In the genomic region with DNA sequence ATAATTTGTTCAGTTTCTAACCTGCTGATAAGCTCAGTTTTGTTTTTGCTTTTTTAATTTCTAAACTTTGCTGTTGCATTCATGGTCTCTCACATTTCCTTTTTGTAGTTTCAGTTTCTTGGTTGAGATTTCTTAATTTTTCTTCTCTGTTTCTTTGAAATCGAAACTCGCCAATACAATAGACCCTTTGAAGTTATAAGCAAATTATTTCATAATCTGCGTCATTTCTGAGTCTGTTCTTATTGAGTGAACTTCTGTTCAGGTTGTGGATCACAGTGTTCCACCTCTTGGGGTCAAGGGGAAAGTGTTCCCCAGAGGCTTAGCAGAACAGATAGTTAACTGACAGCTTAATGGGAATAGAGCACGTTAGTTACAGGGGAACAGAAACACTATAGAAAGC, we compare ENCODE assay signal across 21 mouse cellular contexts. TPM values are rescaled to one million over a fixed set of nuclear protein-coding genes. Genes with fewer than 3 reads are reported as not detected.
DNase-seq lines count a peak whose midpoint lies in the region; ATAC-seq and TF ChIP-seq lines count a peak whose summit lies in the region.
"Had no signal": no experiment of that assay in that cellular context is flagged by ENCODE, and none has a peak within 500 bp of the region (broad histone marks: within the 10 kb centered on the region; RNA-seq: fewer than 3 reads in every experiment).

No protein-coding gene starts in this region.

- no peaks in the 10 kb centered on the region for H3K36me3 ChIP-seq in hindbrain, postnatal 0 days (ENCODE audit: insufficient read depth, low read length)
- H3K36me3 ChIP-seq: embryonic facial prominence, embryonic 10.5 days; heart, embryonic 12.5 days; hindbrain, embryonic 15.5 days; intestine, embryonic 15.5 days had no signal

- TF ChIP-seq CTCF in hindbrain, postnatal 0 days (IDR thresholded peaks at IDR 0.05; ENCODE audit: low read depth), result no peak

- peak; percentile 61 for DNase-seq in A20 (ENCODE audit: low read depth, low spot score)
- DNase-seq in CD4-positive, CD25-positive, alpha-beta regulatory T cell, adult 2 months (ENCODE audit: low read depth, low spot score), result peak; percentile 20
- DNase-seq in embryo, embryonic 10 days (ENCODE audit: low spot score), result no peak
- no peak for DNase-seq in adrenal gland, postnatal 10 days
- no peak for DNase-seq in hindbrain, postnatal 0 days (ENCODE audit: low spot score)
- DNase-seq: adrenal gland, adult 2 months; adrenal gland, postnatal 36 days; cerebellum, adult 11-12 months; cerebellum, adult 9-10 months; cerebellum, postnatal 25 days; forebrain, postnatal 0 days; gastrocnemius, postnatal 14 days had no signal

- no peak overlapping the region for H3K4me2 ChIP-seq in hindbrain, postnatal 0 days (ENCODE audit: low read depth, low read length)
- H3K4me2 ChIP-seq: forebrain, embryonic 13.5 days; heart, embryonic 12.5 days; hindbrain, embryonic 15.5 days; intestine, embryonic 15.5 days had no signal

- H3K4me3 ChIP-seq in hindbrain, postnatal 0 days (ENCODE audit: low read length), result no peak overlapping the region
- H3K4me3 ChIP-seq: embryonic facial prominence, embryonic 10.5 days; forebrain, embryonic 13.5 days; heart, embryonic 12.5 days; hindbrain, embryonic 15.5 days; intestine, embryonic 15.5 days had no signal

- H3K4me1 ChIP-seq in hindbrain, postnatal 0 days (ENCODE audit: insufficient read depth, low read length), result no peaks in the 10 kb centered on the region
- H3K4me1 ChIP-seq: forebrain, embryonic 13.5 days; hindbrain, embryonic 15.5 days; intestine, embryonic 15.5 days had no signal

- no peaks in the 10 kb centered on the region for H3K9me3 ChIP-seq in hindbrain, postnatal 0 days (ENCODE audit: low read length)
- H3K9me3 ChIP-seq: embryonic facial prominence, embryonic 10.5 days; forebrain, embryonic 13.5 days; heart, embryonic 12.5 days; hindbrain, embryonic 15.5 days; intestine, embryonic 15.5 days had no signal

- peak; percentile 59 for ATAC-seq in granulocyte monocyte progenitor cell, adult 5-6 weeks (replicated peaks; ENCODE audit: poor library complexity, severe bottlenecking)
- peak; percentile 20 for ATAC-seq in megakaryocyte, adult 5-6 weeks (ENCODE audit: poor library complexity, severe bottlenecking)
- ATAC-seq in hindbrain, postnatal 0 days, result no peak
- ATAC-seq: forebrain, embryonic 13.5 days; forebrain, postnatal 0 days; intestine, embryonic 15.5 days; Patski had no signal

- no peak overlapping the region for H3K9ac ChIP-seq in hindbrain, postnatal 0 days (replicated peaks; ENCODE audit: low read length)
- H3K9ac ChIP-seq: forebrain, embryonic 13.5 days; forebrain, postnatal 0 days; heart, embryonic 12.5 days; hindbrain, embryonic 15.5 days; intestine, embryonic 15.5 days had no signal

- H3K27ac ChIP-seq in hindbrain, postnatal 0 days, result no peak overlapping the region
- H3K27ac ChIP-seq: embryonic facial prominence, embryonic 10.5 days; forebrain, embryonic 13.5 days; hindbrain, embryonic 15.5 days; intestine, embryonic 15.5 days had no signal

- WGBS in hindbrain, postnatal 0 days, result 84% methylated on average over 4 of the region's 4 CpGs

- no peaks in the 10 kb centered on the region for H3K27me3 ChIP-seq in hindbrain, postnatal 0 days (ENCODE audit: insufficient read depth, low read length)
- H3K27me3 ChIP-seq: CH12.LX; forebrain, embryonic 13.5 days; heart, embryonic 12.5 days; hindbrain, embryonic 15.5 days; intestine, embryonic 15.5 days had no signal

RNA-seq across cellular contexts. Expression of a gene that starts 47.2 kb away (rescaled TPM):
- 6.8 and 7.4 TPM in 2 replicates for total RNA-seq in granulocyte monocyte progenitor cell, adult 5-6 weeks (2014; fragmentation: Nextera tagmentation)
- 2.7 and 3.8 TPM in 2 replicates for total RNA-seq in granulocyte monocyte progenitor cell, adult 5-6 weeks (2017)
- 5.2 and 7.4 TPM in 2 replicates for total RNA-seq in megakaryocyte, adult 5-6 weeks (2015)
- total RNA-seq in megakaryocyte, adult 5-6 weeks (2017), result 3.8 and 6.7 TPM in 2 replicates
- total RNA-seq in adrenal gland, postnatal 10 days (2021), result 10 to 100 TPM; 23.7 to 24.5 TPM
- total RNA-seq in hindbrain, postnatal 0 days (2014; rRNA removed), result 7.3 and 7.9 TPM in 2 replicates
- polyA plus RNA-seq in hindbrain, postnatal 0 days (2015; fragmentation: Nextera tagmentation; extraction: Ambion mirVana), result 2.3 and 2.6 TPM in 2 replicates
- total RNA-seq: CH12.LX had no signal

Comparison
In these comparisons a context has a peak if more than half of its experiments do, and no peak if none do; other contexts are left out.
1. DNase-seq: peak in A20 (single experiment) and CD4-positive, CD25-positive, alpha-beta regulatory T cell, adult 2 months (single experiment); none in embryo, embryonic 10 days (single experiment), adrenal gland, postnatal 10 days (single experiment) and hindbrain, postnatal 0 days (single experiment).